Mouse (Mus musculus) lung, adult 18-20 months (tissue): ENCODE results near the gene 2300002M23Rik.

Experiments
- DNase-seq, 2 experiments: peaks; one replicate each; pipeline ENCODE4 v3.0.0; 2022; ENCODE audit warnings: mixed read lengths in 2 of 2

2300002M23Rik gene

DNA sequence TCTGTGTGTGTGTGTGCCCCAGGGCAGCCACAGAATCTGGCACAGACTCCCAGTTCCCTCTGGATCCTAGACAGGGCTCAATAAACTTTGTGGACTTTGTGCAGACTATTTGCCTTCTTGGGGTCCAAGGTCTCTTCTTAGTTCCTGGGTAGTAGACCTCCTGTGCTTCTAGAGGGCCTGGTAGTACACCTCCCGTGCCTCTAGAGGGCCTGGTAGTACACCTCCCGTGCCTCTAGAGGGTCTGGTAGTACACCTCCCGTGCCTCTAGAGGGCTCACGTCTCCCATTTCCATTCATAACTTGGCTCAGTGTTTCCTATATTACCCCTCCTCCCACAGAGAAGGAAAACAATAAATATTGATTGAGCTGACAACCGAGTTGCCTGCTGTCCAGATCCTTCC lies 10.4 kb upstream of the 2300002M23Rik start:
- DNase-seq: peak; percentile 51 to 70

GRCm38 (mm10) chr17:35557351-35557750 lies 9.9 kb upstream of the 2300002M23Rik start:
- peak; percentile 27 to 39 for DNase-seq

- no peak for DNase-seq
Observed at GRCm38 (mm10) chr17:35558216-35558615, 9.0 kb upstream of the 2300002M23Rik start.

GRCm38 (mm10) chr17:35567767-35568166 lies 517 bp downstream of the 2300002M23Rik start:
- DNase-seq: no peak

- DNase-seq: no peak
Observed at GRCm38 (mm10) chr17:35569091-35569944, 2.1 kb downstream of the 2300002M23Rik start.

- DNase-seq: no peak
Observed at GRCm38 (mm10) chr17:35570836-35571235, 3.6 kb downstream of the 2300002M23Rik start.

GRCm38 (mm10) chr17:35571477-35571876 lies 4.2 kb downstream of the 2300002M23Rik start:
- DNase-seq: no peak

- peak; percentile 68 to 82 for DNase-seq
Observed at GRCm38 (mm10) chr17:35578211-35578610, 11.0 kb downstream of the 2300002M23Rik start.

- DNase-seq: no peak
Observed at GRCm38 (mm10) chr17:35582900-35583299, 15.7 kb downstream of the 2300002M23Rik start.

- DNase-seq: peak; percentile 60 to 63
Observed at GRCm38 (mm10) chr17:35584330-35584937, 17.2 kb downstream of the 2300002M23Rik start.

DNA sequence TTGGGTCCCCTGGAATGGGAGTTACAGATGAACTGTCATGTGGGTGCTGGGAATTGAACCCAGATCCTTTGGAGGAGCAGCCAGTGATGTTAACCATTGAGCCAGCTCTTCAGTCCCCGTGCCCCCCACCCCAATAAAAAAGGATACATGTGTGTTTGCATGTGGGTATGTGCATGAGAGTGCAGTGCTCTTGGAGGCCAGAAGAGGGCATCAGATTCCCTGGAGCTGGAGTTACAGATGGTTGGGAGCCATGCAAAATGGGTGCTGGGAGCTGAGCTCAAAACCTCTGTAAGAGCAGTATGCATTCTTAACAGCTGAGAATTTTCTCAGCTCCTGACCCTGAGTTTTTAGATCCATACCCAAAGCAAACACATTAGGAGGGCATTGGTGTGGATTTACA lies 20.0 kb downstream of the 2300002M23Rik start:
- no peak for DNase-seq

- DNase-seq: no peak
Observed at GRCm38 (mm10) chr17:35588387-35588786, 21.1 kb downstream of the 2300002M23Rik start.

GRCm38 (mm10) chr17:35590410-35591218 lies 23.4 kb downstream of the 2300002M23Rik start:
- peak; percentile 54 to 70 for DNase-seq

DNA sequence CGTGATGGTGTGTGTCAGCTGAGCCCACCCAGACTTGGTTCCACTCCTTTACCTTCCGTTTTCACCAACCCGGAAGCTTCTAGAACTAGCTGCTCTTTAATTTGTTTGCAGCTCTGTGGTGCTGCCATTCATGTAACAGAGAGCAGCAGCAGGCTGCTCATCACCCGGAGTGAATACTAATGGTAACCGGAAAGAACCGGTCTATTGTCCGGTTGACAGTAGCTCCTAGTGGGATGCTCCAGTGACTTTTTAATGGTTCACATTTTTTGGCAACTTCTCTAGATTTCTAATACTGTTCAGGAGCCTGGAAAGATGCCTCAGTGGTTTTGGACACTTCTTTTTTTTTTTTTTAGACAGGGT lies 23.9 kb downstream of the 2300002M23Rik start:
- DNase-seq: no peak

DNA sequence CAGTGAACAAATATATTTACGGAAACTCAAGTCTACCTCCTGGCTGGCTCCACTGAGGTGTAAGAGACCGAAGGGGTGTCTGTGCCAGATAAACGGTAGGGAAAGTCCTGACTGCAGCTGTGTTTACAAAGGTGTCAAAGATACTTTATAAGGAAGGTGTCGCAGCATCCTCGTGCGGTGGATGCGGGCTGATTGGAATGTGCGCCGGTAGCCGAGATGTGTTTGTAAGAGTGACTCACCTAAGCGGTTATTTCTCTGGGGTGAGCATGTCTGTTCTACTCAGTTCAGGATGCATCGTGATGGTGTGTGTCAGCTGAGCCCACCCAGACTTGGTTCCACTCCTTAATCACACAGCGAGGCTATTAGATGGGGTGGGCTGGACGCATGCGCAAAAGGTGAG lies 24.5 kb downstream of the 2300002M23Rik start:
- no peak for DNase-seq

DNA sequence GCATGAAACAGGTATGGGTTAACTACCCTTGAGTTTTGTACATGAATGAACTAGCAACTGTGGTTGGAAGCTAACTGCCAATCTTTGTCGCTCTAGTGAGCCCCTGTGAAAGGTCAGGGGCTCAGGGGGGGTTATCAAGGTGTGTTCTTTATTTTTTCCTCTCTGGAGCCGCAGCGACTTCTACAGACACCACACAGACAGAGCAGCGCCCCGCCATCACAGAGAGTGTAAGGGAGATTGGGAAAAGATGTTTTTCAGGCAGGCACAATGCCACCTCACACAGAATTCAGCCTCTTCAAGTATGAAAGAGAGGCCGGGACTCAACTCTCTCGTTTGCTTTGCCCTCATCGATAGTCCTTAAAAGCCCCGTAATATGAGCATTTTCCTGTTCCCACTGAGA lies 24.9 kb downstream of the 2300002M23Rik start:
- no peak for DNase-seq

GRCm38 (mm10) chr17:35593786-35594185 lies 26.5 kb downstream of the 2300002M23Rik start:
- no peak for DNase-seq

GRCm38 (mm10) chr17:35594456-35594855 lies 27.2 kb downstream of the 2300002M23Rik start:
- DNase-seq: no peak

- DNase-seq: no peak
Observed at GRCm38 (mm10) chr17:35597399-35597798, 30.1 kb downstream of the 2300002M23Rik start.

GRCm38 (mm10) chr17:35601249-35601648 lies 34.0 kb downstream of the 2300002M23Rik start, which contains the start of gene Sfta2:
Gene Sfta2, plus strand, starts transcription at chr17:35601549.
- no peak for DNase-seq

DNA sequence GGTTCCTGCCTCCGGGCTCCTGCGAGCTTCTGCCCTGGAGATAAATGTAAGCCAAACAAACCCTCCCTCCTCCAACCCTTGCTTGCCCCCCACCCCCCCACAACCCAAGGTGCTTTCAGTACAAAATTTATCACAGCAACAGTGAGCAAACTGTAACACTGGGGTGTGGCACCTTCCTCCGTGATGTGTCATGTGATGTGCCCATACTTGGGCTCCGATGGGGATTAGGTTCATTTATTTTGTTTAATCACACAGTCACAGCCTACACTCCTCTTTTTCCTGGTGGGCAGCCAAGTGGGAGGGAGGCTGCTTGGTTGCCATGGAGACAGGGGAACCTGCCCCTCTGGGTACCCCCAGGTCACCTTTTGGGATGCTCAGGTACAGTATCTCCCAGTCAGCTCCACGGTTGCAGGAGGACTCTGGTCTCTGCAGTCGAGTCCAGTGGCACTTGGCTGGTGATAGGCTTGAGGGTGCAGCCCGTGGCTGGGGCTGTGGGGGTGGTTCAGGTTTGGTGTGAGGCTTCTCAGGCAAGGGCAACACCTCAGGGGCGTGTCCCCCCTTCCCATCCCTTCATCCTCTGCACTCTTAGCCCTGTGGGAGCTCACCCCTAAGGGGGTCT lies 34.6 kb downstream of the 2300002M23Rik start:
- no peak for DNase-seq

DNA sequence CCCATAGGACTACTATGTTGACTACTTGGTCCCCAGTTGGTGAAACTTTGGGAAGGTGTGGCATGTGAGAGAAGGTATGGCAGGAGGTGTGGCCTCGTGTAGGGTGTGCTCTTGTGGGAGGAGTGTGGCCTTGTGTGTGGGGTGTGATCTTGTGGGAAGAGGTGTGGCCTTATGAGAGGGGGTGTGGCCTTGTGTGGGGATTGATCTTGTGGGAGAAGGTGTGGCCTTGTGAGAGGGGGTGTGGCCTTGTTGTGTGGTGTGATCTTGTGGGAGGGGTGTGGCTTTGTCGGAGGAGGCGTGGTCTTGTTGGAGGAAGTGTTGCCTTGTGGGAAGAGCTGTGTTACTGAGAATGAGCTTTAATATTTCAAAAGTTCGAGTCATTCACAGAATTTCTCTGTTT lies 49.9 kb downstream of the 2300002M23Rik start:
- DNase-seq: no peak
